Mouse (Mus musculus) right cerebral cortex, postnatal 36 days (tissue): ENCODE measurements around the gene Txn2.

Experiments used
- DNase-seq, 2 experiments: peaks; one replicate each; pipeline ENCODE4 v3.0.0; 2022; ENCODE audit warnings: low spot score in 2 of 2, mixed read lengths in 1 of 2

Gene Txn2

GRCm38 (mm10) chr15:77928673-77929331 is at the start of gene Txn2:
Txn2 (minus strand) TSS chr15:77929006.
- DNase-seq, result peak; percentile 96 to 98

DNA sequence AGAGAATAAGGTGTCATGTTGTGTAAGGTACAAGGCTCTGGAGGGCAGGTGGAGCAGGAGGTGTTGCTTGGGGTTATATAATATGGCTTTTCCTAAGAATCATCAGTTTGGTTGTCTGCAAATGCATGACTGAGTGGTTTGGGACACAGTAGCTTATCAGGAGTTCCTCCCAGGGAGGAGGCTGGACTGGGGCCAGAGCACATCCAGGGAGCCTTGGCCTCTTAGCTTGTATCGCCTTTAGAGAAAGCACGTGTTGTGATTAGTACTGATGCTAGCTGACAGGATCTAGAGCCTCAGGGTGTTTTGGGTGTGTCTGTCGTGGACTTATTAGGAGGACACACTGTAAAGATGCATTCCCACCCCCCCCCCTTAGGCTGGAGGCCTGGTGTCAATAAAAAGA is 48.9 kb upstream of the Txn2 start:
- DNase-seq, result no peak

DNA sequence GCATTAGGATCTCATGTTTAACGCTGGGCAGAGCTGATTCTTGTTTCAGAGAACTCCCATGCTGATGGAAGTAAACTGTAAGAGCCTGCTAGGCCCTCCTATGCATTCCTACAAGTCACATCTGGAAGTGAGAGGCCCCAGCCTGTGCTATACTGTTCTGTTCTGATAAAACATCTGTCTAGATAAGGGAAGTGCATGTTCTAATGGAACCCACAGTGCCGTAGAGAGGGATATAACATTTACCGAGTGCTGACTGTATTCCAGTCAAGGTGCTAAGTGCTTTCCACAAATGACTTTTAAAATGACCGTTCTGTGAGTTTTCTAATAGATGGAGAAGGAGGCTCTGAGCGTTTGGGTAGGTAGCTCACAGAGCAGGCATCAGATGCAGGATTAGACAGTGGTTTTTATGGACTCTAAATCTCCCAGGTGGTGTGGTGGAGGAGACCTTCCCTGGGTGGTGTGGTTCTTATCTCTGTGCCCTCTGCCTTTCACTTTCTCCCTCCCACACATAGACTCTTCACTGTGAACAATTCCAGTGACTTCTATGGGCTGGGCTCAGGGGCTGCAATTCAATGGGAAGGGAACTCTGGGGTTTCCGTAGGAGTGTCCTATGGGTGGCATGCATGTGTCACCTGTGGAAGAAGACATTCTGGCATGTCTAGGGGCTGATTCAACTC is 45.5 kb upstream of the Txn2 start:
- no peak for DNase-seq

- DNase-seq, result peak; percentile 96 to 99
These were observed 41.9 kb upstream of the Txn2 start, which contains the start of gene Eif3d for GRCm38 (mm10) chr15:77970470-77971292. Eif3d (minus strand) TSS chr15:77970813.

DNA sequence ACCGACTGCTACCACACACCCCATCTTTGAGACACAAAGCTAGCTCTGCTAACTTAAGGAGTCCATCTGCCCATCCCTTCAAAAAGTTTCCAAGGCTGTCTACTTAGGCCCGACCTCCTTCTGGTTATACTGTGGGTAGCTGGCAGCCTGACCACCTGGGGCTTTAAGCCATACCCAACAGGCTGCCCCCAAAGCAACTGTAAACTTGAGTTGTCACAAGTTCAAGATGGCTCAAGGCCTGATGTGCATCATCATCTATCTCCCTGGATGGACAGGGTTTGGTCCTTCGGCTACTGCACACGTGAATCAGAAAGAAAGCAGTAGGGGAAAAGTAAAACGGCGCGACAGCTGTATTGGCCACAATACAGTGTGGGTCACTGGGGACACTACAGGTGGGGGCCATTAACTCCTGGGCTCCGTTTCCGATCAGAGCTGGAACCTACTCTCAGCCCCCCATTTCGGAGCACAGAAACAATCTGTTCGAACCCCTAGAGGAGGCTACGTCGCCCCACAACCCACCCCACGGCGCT is 41.2 kb upstream of the Txn2 start:
- DNase-seq, result no peak

DNA sequence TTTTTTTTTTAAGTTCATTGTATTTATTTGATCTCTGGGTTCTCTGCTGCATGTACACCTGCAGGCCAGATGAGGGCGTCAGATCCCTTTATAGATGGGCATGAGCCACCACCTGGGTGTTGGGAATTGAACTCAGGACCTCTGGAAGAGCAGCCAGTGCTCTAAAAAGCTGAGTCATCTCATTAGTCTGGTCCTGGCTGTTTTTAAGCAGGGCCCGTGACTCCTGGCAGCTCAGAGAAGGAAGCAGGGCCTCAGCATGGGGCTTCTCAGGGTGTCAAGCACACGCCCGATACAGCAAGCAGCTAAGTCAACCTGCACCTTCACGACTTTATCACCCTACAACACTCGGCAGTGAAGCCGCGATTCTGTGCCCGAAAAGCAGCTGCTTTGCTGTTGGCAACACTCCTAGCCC is 36.3 kb upstream of the Txn2 start:
- no peak for DNase-seq

DNA sequence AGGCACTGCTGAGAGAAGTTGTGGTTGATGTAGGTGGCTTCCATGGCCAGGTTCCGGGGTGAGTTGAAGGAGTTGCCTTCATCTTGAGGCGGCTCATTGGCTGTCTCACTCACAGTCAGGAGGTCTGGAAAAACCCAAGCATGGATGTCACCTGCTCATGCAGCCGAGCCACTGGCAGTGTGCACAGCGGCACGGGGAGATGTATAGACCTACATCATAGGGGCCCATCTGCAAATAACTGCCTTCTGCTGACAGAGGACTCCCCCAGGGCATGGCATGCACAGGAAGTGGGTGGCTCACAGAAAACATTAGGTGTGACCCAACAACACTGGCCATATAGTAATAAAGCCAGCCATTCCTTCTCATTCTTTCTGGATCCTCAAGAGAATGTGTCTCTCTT is 33.6 kb upstream of the Txn2 start:
- DNase-seq, result no peak

DNA sequence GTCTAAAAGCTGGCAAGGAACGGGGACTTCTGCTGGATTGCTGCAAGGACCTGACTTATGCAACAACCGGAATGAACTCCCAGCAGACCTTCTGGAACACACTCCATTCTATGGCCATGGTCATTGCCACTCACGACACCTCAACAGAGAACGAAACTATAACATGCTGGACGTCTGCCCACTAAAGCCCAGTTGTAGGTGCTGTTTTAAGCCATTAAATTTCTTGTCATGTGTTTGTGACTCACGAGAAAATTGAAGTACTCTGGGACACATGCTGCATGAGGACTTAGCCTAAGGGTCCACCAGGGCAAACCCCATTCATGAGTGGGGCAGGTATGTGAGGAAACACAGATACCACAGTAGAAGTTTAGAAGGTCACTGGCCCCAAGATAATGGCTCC is 31.9 kb upstream of the Txn2 start:
- no peak for DNase-seq

DNA sequence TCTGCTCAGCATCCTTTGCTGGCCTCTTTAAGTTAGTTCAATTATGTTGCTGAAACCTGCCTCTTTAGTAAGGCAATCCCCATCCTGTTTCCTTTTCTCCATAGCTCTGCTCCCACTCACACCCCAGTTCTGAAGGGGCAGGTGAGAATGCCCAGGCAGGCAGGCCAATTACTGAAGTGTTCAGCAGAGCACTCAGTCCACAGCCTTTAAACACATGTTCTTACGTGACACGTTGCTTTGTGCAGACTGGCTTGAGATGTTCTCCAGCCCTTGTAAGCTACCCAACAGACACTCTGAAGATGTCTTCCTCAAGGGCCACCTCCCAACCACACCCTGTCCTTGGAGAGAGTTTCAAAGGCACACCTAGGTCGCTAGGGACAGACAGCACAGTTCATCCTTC is 29.3 kb upstream of the Txn2 start:
- DNase-seq, result no peak

DNA sequence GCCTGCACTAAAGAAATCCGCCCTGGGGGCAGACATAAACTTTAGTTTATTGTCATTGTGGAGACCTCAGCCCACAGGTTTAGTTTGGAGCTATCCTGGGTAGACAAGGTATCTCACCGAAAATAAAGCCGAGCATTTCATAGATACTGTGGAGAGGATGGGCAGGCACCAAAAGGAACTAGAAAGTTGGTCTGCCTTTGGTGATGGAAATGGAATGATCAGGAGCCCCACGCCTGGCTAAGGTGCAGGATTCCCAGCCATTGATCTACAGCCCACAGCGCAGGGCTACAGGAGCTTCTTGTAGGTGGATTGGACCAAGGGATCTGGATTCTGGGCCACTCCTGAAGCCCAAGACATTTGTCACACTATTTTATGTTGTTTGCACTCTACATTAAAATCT is 28.8 kb upstream of the Txn2 start:
- DNase-seq, result no peak

DNA sequence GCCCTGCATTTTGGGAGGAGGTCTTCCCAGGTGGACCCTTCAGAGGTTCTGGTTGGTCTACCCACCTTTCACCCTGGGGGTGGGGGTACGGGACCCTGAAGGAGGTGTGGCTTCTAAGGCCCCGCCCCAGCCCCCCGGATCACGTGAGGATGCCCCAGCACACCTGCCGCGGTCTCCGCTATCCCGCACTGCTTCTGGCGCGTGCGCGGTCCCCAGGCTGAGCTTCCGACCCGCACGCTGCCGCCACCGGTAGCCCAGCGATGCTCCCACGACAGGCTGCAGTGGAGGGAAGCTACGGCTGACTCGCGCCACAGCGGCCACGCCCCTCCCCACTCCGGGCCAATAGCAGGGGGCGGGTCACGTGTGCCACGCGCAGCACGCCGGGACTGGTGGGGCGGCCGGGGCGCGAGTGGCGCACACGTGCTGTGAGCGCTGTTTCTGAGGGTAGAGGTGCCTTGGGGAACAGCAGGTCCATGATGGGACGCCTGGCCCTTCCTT is 27.6 kb upstream of the Txn2 start, which contains the start of gene Foxred2:
TSS of gene Foxred2 (minus strand) at position 319 of the 498 bp plus-strand sequence.
- peak; percentile 77 to 84 for DNase-seq

GRCm38 (mm10) chr15:77955440-77956403 is 26.9 kb upstream of the Txn2 start:
- peak in 1 of 2 experiments; percentile 26 for DNase-seq

GRCm38 (mm10) chr15:77954362-77954761 is 25.6 kb upstream of the Txn2 start:
- DNase-seq, result no peak

GRCm38 (mm10) chr15:77952921-77953320 is 24.1 kb upstream of the Txn2 start:
- no peak for DNase-seq

GRCm38 (mm10) chr15:77949061-77949460 is 20.3 kb upstream of the Txn2 start:
- DNase-seq, result no peak

- peak in 1 of 2 experiments; percentile 28 for DNase-seq
These were observed 16.9 kb upstream of the Txn2 start for GRCm38 (mm10) chr15:77945711-77946110.

DNA sequence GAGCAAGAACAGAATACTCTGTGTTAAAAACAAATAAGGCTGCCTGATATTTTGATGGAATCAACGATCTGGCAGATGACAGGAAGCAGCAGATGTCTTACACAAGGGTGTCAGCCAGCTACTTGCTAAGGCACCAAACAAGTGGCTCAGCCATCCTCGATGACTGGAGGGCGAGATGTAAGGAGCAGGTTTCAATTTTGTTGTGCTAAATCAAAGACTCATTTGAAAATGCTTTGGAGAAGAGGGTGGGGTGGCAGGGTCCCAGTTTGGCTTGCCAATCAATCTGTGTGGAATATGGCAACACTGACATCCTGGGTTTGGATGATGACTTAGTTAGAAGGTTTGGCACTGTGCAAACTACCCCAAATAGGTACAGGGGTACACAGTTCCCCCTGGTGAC is 12.8 kb upstream of the Txn2 start:
- no peak for DNase-seq

DNA sequence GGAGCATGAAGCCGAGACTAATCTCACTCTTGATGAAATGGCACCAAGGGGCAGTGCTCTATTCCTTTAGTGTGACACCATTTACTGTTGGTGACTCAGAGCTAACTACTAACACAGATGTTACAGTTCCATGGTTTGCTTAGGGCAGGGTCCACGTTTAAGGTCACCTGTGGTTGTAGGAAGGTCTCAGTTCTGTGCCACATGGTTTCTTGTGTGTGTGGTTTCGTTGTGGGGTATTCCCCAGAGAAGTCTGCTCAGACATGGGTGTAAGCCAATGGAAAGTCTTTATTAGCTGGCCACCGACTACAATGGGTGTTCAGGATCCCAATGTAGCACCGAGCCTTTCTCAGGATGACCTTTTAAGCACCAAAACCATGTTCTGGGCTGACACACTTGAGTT is 9.7 kb upstream of the Txn2 start:
- no peak for DNase-seq

- peak; percentile 45 for DNase-seq
These were observed 7.0 kb upstream of the Txn2 start for GRCm38 (mm10) chr15:77935673-77936375.

- no peak for DNase-seq
These were observed 6.2 kb upstream of the Txn2 start for GRCm38 (mm10) chr15:77934968-77935367.
